Mouse (Mus musculus): Measurements from ENCODE around the gene Sema4f. TPM values are rescaled to one million over a fixed set of nuclear protein-coding genes. Genes with fewer than 3 reads are reported as not detected.

Sema4f gene
- total and polyA plus RNA-seq, 3 experiments, result 0.11 TPM; not detected in 2

- no peak for DNase-seq (ENCODE audit: low spot score)
- peaks cover 12% of the 10 kb centered on the region for H3K27me3 ChIP-seq (ENCODE audit: insufficient read depth, low read length)
- no peaks in the 10 kb centered on the region for H3K4me1 ChIP-seq (ENCODE audit: insufficient read depth, low read depth, low read length)
- no peak for TF ChIP-seq GATA2 (IDR thresholded peaks at IDR 0.05; ENCODE audit: borderline replicate concordance, low read depth, low read length)
- no peak for TF ChIP-seq GATA1 (IDR thresholded peaks at IDR 0.05; ENCODE audit: borderline replicate concordance, low read length)
- no peak for TF ChIP-seq CTCF (IDR thresholded peaks at IDR 0.05; ENCODE audit: low read depth, low read length)
- TF ChIP-seq POLR2AphosphoS5 (IDR thresholded peaks at IDR 0.05; ENCODE audit: insufficient replicate concordance, low read depth, low read length), result no peak
- TF ChIP-seq TAL1 (conservative IDR thresholded peaks at IDR 0.05; ENCODE audit: low read depth, low read length), result no peak
- ATAC-seq (ENCODE audit: extremely low read depth, insufficient number of reproducible peaks, low FRiP score, poor library complexity, severe bottlenecking), result no peak
- no peaks in the 10 kb centered on the region for H3K9me3 ChIP-seq (replicated peaks)
- no peak overlapping the region for H3K4me3 ChIP-seq (ENCODE audit: low read depth, low read length)
- H3K36me3 ChIP-seq (replicated peaks), result no peaks in the 10 kb centered on the region
Measured at GRCm38 (mm10) chr6:82926528-82926927, 13.0 kb downstream of the Sema4f start.

GRCm38 (mm10) chr6:82926106-82926505, 13.5 kb downstream of the Sema4f start:
- no peak for ATAC-seq (ENCODE audit: extremely low read depth, insufficient number of reproducible peaks, low FRiP score, poor library complexity, severe bottlenecking)

GRCm38 (mm10) chr6:82925005-82925404, 14.6 kb downstream of the Sema4f start:
- no peak overlapping the region for H3K4me3 ChIP-seq (ENCODE audit: low read depth, low read length)
- no peaks in the 10 kb centered on the region for H3K36me3 ChIP-seq (replicated peaks)
- ATAC-seq (ENCODE audit: extremely low read depth, insufficient number of reproducible peaks, low FRiP score, poor library complexity, severe bottlenecking) (no peak), DNase-seq (ENCODE audit: low spot score) (no peak)
- peaks cover 15% of the 10 kb centered on the region for H3K27me3 ChIP-seq (ENCODE audit: insufficient read depth, low read length)
- TF ChIP-seq POLR2AphosphoS5 (IDR thresholded peaks at IDR 0.05; ENCODE audit: insufficient replicate concordance, low read depth, low read length) (no peak), GATA2 (IDR thresholded peaks at IDR 0.05; ENCODE audit: borderline replicate concordance, low read depth, low read length) (no peak), GATA1 (IDR thresholded peaks at IDR 0.05; ENCODE audit: borderline replicate concordance, low read length) (no peak)
- no peaks in the 10 kb centered on the region for H3K4me1 ChIP-seq (ENCODE audit: insufficient read depth, low read depth, low read length)
- H3K9me3 ChIP-seq (replicated peaks), result no peaks in the 10 kb centered on the region

More at GRCm38 (mm10) chr6:82926106-82926505, 13.5 kb downstream of the Sema4f start:
- no peaks in the 10 kb centered on the region for H3K4me1 ChIP-seq (ENCODE audit: insufficient read depth, low read depth, low read length)
- no peaks in the 10 kb centered on the region for H3K9me3 ChIP-seq (replicated peaks)
- peaks cover 12% of the 10 kb centered on the region for H3K27me3 ChIP-seq (ENCODE audit: insufficient read depth, low read length)
- H3K4me3 ChIP-seq (ENCODE audit: low read depth, low read length), result no peak overlapping the region
- DNase-seq (ENCODE audit: low spot score), result no peak
- no peak for TF ChIP-seq POLR2AphosphoS5 (IDR thresholded peaks at IDR 0.05; ENCODE audit: insufficient replicate concordance, low read depth, low read length)
- TF ChIP-seq TAL1 (conservative IDR thresholded peaks at IDR 0.05; ENCODE audit: low read depth, low read length), result no peak
- TF ChIP-seq CTCF (IDR thresholded peaks at IDR 0.05; ENCODE audit: low read depth, low read length), result no peak
- TF ChIP-seq GATA1 (IDR thresholded peaks at IDR 0.05; ENCODE audit: borderline replicate concordance, low read length), result no peak
- TF ChIP-seq GATA2 (IDR thresholded peaks at IDR 0.05; ENCODE audit: borderline replicate concordance, low read depth, low read length), result no peak
- H3K36me3 ChIP-seq (replicated peaks), result no peaks in the 10 kb centered on the region

DNA sequence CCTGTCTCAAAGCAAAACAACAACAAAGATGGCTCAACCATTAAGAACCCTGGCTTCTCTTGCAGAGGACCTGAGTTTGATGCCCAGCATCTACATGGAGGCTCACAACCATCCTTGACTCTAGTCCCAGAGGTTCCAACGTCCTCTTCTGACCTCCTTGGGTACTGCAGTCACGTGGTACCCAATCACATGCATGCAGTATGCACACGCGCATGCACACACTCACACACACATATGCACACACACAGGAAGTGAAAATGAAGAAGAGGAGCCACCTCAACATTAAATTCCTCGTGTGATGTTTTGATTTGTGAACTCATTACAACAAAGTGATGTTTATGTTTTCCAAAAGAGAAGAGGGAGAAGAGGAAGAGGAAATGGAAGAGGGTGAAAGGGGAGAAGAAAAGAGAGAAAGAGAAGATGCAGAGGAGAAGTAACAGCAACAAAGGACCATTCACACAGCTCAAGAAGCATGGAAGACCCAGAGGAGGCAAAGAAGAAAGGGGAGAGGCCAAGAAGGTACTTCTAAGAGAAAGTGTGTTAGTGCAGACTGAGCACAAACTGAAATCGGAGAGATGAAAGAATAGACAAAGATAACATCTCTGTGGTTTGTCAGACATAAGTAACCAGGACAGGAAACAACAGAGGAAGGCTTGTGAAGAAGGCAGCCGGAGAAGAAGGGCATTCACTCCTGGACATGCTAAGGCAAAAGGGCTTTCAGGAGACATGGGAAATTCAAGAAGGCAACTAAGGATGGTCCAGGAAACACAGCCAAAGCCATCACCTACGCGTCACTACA, 17.9 kb downstream of the Sema4f start:
- TF ChIP-seq GATA2 (IDR thresholded peaks at IDR 0.05; ENCODE audit: borderline replicate concordance, low read depth, low read length) (no peak), CTCF (IDR thresholded peaks at IDR 0.05; ENCODE audit: low read depth, low read length) (no peak), TAL1 (conservative IDR thresholded peaks at IDR 0.05; ENCODE audit: low read depth, low read length) (no peak)
- Histone ChIP-seq H3K36me3 (replicated peaks) (no peaks in the 10 kb centered on the region), H3K9me3 (replicated peaks) (no peaks in the 10 kb centered on the region), H3K4me3 (ENCODE audit: low read depth, low read length) (no peak overlapping the region), H3K27me3 (ENCODE audit: insufficient read depth, low read length) (peaks cover 21% of the 10 kb centered on the region), H3K4me1 (ENCODE audit: insufficient read depth, low read depth, low read length) (no peaks in the 10 kb centered on the region; the same call in 1 of the 2 replicates)
- DNase-seq (ENCODE audit: low spot score) (no peak), ATAC-seq (ENCODE audit: extremely low read depth, insufficient number of reproducible peaks, low FRiP score, poor library complexity, severe bottlenecking) (no peak)

DNA sequence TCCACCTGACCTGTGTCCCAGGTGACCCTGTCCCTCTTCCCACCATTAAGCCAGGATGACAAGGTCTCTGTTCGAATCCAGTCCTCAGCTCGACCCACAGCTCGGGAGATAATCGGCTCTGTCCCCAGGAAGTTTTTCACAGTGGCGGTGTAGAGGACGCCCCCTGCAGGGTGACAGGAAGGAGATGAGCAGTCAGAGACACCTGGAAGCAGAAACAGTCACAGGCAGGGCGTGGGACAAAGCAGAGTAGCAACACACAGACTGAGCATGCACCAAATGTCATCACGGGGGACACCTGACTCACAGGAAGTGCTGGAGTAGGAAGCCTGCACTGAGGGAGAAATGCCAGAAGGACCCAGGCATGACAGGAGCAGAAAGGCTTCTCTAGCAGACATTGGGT, 20.0 kb downstream of the Sema4f start:
- Histone ChIP-seq H3K4me1 (ENCODE audit: insufficient read depth, low read depth, low read length) (no peaks in the 10 kb centered on the region; the same call in 1 of the 2 replicates), H3K27me3 (ENCODE audit: insufficient read depth, low read length) (peaks cover 12% of the 10 kb centered on the region), H3K4me3 (ENCODE audit: low read depth, low read length) (no peak overlapping the region), H3K36me3 (replicated peaks) (no peaks in the 10 kb centered on the region), H3K9me3 (replicated peaks) (no peaks in the 10 kb centered on the region)
- TF ChIP-seq TAL1 (conservative IDR thresholded peaks at IDR 0.05; ENCODE audit: low read depth, low read length) (no peak), GATA2 (IDR thresholded peaks at IDR 0.05; ENCODE audit: borderline replicate concordance, low read depth, low read length) (no peak), GATA1 (IDR thresholded peaks at IDR 0.05; ENCODE audit: borderline replicate concordance, low read length) (no peak), CTCF (IDR thresholded peaks at IDR 0.05; ENCODE audit: low read depth, low read length) (no peak), POLR2AphosphoS5 (IDR thresholded peaks at IDR 0.05; ENCODE audit: insufficient replicate concordance, low read depth, low read length) (no peak)
- DNase-seq (ENCODE audit: low spot score) (no peak), ATAC-seq (ENCODE audit: extremely low read depth, insufficient number of reproducible peaks, low FRiP score, poor library complexity, severe bottlenecking) (no peak)

DNA sequence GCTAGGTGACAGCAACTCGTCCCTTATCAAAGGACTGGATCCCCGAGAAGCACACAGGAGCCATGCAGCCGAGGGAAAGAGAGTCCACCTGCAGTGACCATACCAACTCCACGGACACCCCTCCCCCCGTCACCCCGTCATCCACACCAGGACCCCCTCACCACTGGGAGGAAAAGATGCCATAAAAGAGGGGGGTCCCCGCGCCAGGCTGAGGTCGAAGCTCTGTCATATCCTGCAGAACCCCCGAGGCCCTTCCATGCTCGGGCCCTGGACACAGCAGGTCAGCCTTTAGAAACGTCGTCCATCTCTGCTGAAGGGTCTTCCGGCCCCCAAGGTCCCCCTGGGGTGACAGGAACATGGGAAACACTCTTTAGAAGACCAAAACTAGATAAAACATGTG, 21.2 kb downstream of the Sema4f start:
- H3K27me3 ChIP-seq (ENCODE audit: insufficient read depth, low read length), result peaks cover 18% of the 10 kb centered on the region
- no peaks in the 10 kb centered on the region for H3K9me3 ChIP-seq (replicated peaks)
- H3K4me3 ChIP-seq (ENCODE audit: low read depth, low read length), result no peak overlapping the region
- no peak for ATAC-seq (ENCODE audit: extremely low read depth, insufficient number of reproducible peaks, low FRiP score, poor library complexity, severe bottlenecking)
- DNase-seq (ENCODE audit: low spot score), result no peak
- TF ChIP-seq GATA2 (IDR thresholded peaks at IDR 0.05; ENCODE audit: borderline replicate concordance, low read depth, low read length) (no peak), POLR2AphosphoS5 (IDR thresholded peaks at IDR 0.05; ENCODE audit: insufficient replicate concordance, low read depth, low read length) (no peak), CTCF (IDR thresholded peaks at IDR 0.05; ENCODE audit: low read depth, low read length) (no peak), TAL1 (conservative IDR thresholded peaks at IDR 0.05; ENCODE audit: low read depth, low read length) (no peak), GATA1 (IDR thresholded peaks at IDR 0.05; ENCODE audit: borderline replicate concordance, low read length) (no peak)
- H3K36me3 ChIP-seq (replicated peaks), result no peaks in the 10 kb centered on the region
- no peaks in the 10 kb centered on the region; the same call in none of the 2 replicates for H3K4me1 ChIP-seq (ENCODE audit: insufficient read depth, low read depth, low read length)
